Comparison of ENCODE assay signal across 7 mouse cellular contexts in genomic region chr8:15519896-15520295, GRCm38 (mm10).
A peak's percentile ranks its signal among the peaks of the same experiment; 100 is the strongest.
DNase-seq lines count a peak whose midpoint lies in the region; TF ChIP-seq lines count a peak whose summit lies in the region.
"Not testable (repeated sequence)": the region's sequence is repeated elsewhere in the genome, so short reads cannot be mapped to it uniquely, and the experiment has no call there.

No protein-coding gene starts in this region.

- not testable (repeated sequence) for TF ChIP-seq POLR2A in kidney, adult 2 months (IDR thresholded peaks at IDR 0.05; ENCODE audit: low read depth, low read length)

- H3K4me1 ChIP-seq in kidney, adult 2 months (ENCODE audit: control insufficient read depth, insufficient read depth, low read length): not testable (repeated sequence)

- H3K4me3 ChIP-seq in kidney, adult 2 months (ENCODE audit: insufficient read depth, low read depth, low read length): not testable (repeated sequence)

- peak; percentile 84 for DNase-seq in cerebellum, adult 9-10 months
- DNase-seq in heart, adult 18-20 months: peak; percentile 53 to 87
- DNase-seq in kidney, adult 2 months: peak; percentile 70
- peak; percentile 65 to 89 for DNase-seq in layer of hippocampus, postnatal 14 days (ENCODE audit: low spot score in 2 of 2)
- peak; percentile 42 for DNase-seq in lung, postnatal 14 days
- DNase-seq in right cerebral cortex, postnatal 36 days (ENCODE audit: low spot score in 2 of 2): peak; percentile 60 to 64
- peak; percentile 46 to 74 for DNase-seq in thymus, postnatal 36 days

- not testable (repeated sequence) for H3K27me3 ChIP-seq in kidney, adult 2 months (replicated peaks; ENCODE audit: control insufficient read depth, insufficient read depth, low read length)

- TF ChIP-seq CTCF in kidney, adult 2 months (conservative IDR thresholded peaks at IDR 0.05; ENCODE audit: insufficient read depth, insufficient read length, low read depth, low read length): not testable (repeated sequence)

- WGBS in kidney, adult 2 months: 68% methylated on average over 19 of the region's 19 CpGs

- H3K36me3 ChIP-seq in kidney, adult 2 months (ENCODE audit: control insufficient read depth, insufficient read depth, low read length): not testable (repeated sequence)

- H3K27ac ChIP-seq in kidney, adult 2 months (ENCODE audit: insufficient read depth, low read depth, low read length): not testable (repeated sequence)
